Mouse (Mus musculus) ovary, adult 18-20 months (tissue): Measurements from ENCODE around the gene Pdzd2.
A peak's percentile ranks its signal among the peaks of the same experiment; 100 is the strongest.

Experiments used
- DNase-seq: peaks from one replicate; pipeline ENCODE4 v3.0.0; 2022; ENCODE audit warnings: low spot score, mixed read lengths

Pdzd2 gene

DNA sequence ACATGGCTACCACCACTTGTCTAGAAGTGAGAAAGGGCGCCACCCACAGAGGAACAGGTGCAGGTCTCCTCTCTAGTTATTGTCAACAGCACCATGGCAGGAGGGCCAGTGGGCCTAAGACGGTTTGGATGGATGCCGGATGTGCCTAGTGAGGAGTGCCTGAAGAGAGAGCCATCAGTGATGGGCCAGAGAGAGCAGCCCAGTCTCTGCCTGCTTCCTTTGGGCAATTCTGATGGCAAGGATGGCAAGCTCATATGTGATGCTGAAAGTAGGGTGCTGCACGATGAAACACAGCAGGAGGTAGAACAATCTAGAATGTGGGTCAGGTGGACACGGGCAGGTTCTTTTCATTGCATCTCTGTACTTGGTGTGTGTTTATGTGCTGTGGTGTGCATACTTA is 117.0 kb downstream of the Pdzd2 start:
- DNase-seq, result no peak

DNA sequence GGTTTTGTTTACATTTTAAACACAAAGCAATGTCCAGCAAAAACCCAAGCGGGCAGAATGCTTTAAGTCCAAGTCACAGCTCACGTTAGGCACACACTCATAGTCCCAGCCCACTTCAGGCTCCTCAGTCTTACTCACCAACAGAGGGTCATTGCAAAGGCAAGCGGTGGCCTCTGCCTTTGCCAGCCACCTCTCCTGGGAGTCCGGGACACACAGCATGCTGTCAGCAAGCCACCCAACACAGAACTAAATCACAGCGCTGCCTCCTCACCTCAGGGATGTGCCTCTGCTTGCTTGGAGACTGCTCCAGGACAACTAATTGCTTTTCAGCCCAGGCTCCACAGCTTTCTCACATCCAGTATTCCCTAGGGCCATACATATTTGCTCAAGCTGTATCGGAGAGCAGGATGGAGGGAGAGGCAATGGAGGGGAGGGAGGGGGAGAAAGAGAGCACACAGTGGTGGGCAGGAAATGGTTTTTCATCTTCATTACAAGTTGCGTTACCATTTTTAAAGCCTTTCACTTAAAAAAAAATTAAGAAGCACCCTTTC is 117.6 kb downstream of the Pdzd2 start:
- DNase-seq, result no peak

DNA sequence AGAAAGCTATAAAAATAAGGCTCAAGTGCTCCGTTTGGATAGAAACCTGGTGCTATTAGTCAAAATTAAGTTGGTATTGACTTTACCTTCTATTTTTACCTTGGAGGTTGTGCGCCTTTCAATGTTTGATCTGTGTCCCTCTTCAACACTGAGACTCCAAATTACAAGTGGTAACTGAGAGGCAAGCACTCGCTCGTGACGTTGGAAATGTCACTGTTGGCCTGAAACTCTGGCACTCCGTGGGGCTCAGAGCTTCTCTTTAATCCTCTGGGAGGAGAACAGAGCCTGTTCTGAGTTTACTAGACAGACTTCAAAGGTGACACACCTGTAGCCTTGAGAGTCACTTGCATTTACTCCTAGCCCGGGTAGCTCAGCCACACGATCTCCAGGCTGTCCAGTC is 120.5 kb downstream of the Pdzd2 start:
- DNase-seq, result no peak

DNA sequence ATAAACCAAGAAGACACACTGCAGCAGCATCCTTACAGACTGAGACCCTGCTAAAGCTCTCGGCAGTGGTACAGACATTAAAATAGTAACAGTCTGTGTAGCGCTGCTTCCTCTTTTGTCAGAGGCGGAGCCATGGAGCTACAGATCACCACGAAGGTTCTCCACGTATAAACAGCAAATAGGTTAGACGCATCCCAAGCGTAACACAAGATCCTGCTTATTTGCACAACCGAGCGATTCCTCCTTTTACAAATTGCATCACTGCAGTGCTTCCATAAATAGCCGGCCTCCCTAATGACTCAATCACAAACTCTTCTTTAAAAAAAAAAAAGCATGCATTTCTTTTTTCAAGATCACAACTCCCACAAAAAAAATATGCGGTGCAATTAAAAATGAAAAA is 122.1 kb downstream of the Pdzd2 start:
- no peak for DNase-seq

DNA sequence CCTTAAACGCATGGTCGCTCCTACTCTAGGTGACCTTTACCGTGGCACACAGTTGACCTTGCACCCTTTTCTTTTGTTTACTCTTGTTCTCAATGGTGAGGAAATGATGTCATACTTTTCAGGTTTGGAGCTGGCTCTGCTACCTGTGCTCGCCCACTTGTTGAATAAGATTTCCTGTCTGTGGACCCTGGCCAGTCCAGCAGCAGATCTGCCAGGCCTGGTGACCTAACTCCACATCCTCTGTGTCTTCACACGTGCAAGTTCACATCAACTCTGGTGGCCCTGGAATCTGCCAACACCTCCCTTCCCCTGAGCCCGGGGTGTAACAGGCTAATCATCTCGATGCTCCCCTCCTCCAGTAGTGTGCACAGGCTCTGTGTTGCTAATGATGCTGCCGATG is 122.5 kb downstream of the Pdzd2 start:
- no peak for DNase-seq

DNA sequence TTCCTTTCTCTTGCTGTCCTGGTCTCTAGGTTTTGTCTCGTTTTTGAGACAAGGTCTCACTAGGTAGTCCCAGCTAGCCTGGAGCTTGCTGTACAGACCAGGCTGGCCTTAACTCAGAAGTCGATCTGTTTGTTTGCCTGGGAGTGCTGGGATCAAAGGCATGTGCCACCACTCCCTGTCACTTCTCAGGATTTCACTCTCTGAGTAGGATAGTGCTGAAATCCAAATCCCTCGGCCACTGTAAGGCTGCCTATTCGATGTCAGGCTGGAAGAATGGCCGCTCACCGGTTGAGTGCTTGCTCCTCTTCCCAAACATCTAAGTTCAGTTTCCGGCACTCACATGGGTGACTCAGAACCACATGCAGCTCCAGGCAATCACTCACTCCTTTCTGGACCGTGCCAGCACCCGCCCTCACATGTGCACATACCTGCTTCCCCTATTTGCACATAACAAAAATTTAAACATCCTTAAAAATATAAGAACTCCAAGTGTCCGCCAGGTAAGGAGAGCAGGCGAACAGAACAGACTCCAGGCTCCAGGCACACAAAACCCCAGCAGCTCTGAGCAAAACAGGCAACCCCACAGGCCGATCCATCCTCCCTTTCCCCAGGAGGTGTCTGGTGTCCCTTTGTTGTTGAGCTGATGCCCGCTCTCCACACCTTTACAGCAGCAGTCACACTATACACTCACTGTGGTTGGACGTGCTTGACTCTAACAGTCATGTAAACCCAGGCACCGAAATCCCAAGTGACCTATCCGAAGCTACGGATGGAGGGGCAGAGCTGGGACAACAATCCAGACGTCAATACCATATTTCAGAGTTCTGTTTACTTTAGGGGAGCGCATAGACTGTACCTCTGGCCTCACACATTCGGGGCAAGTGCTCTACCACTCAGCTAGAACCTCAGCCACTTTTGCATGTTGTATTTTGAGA is 124.5 kb downstream of the Pdzd2 start:
- no peak for DNase-seq

DNA sequence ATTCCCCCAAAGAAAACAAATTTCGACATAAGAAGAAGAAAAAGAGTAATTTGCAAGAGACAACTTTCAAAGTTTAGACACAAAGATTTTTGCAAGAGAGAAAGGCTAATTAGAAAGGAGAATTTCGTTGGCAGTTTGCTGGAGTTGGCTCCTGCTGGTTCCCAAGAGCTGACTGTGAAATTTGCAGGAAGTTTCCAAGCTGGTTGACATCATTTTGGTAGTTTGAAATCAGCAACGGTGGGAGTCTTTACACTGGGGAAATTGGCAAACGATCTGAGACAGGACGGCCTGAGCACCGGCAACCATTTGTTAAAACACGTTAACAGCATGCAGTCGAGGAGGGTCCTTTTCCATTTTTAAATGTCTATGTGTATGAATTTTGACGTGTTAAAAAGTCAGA is 125.7 kb downstream of the Pdzd2 start:
- DNase-seq, result no peak

DNA sequence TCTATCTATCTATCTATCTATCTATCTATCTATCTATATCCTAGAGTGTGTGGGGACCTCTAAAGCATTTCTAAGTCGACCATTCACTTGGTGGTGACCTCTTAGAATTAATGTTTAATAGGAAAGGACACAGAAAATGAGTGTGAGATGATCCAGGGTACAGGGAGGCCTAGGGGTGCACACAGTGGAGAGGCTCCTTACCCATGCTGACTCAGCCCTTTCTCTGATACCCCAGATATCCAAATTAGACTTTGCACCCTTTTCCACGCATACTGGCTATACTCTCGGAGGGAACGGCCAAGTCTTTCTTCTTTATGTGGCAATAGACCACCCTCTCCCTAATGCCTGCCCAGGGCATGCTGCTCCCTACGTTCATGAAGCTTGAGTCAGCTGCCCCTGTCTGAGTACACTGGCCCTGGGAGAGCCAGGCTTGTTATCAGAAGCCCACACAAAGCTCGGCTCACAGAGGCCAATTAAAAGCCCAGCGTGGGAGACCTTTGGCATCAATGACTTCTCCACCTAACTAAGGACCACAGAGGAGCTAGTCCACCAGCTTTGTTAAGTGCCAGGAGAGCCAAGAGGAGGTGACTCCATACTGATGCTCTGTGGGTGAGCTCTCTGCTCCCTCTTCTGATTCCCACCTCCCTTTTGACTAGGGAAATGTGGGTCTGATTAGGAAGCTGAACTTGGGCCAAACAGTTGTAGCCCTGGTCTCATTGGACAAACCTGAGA is 126.6 kb downstream of the Pdzd2 start:
- DNase-seq, result no peak

DNA sequence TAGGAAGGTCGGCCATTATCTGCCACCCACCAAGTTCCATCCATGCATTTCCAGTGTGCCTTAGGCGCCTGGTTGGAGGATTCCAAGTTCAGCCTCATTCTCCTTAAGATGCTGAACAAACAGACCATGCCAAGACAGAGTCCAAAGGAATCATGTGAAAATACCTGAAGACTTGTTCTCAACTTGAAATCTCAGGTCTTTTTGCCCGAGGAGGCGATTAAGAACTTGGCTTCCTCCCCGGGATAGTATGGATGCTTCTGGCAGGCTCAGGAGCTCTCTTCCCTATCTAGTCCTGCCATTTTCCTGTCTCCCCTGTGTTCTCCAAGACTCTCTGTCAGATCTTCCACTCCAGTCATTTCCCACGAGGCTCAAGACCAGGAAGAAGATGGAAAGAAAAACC is 131.6 kb downstream of the Pdzd2 start:
- DNase-seq, result no peak

DNA sequence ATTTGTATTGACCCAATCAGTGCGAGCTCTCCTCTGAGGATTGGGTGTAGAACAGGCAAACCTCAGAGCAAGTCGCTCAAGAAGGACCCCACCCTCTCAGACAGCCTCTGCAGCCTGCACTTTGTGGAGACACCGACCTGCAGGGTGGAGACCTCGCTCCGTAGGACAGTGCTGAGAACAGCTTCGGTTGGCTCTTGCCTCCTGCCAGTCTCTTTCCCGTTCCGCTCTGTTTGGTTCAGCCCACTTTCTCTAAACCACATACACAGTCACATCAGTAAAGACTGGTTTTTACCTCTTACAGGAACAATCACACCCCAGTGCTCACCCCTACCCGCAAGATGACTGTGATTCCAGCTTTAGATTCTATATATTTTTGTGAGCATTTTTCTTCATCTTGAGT is 133.4 kb downstream of the Pdzd2 start:
- DNase-seq, result no peak

DNA sequence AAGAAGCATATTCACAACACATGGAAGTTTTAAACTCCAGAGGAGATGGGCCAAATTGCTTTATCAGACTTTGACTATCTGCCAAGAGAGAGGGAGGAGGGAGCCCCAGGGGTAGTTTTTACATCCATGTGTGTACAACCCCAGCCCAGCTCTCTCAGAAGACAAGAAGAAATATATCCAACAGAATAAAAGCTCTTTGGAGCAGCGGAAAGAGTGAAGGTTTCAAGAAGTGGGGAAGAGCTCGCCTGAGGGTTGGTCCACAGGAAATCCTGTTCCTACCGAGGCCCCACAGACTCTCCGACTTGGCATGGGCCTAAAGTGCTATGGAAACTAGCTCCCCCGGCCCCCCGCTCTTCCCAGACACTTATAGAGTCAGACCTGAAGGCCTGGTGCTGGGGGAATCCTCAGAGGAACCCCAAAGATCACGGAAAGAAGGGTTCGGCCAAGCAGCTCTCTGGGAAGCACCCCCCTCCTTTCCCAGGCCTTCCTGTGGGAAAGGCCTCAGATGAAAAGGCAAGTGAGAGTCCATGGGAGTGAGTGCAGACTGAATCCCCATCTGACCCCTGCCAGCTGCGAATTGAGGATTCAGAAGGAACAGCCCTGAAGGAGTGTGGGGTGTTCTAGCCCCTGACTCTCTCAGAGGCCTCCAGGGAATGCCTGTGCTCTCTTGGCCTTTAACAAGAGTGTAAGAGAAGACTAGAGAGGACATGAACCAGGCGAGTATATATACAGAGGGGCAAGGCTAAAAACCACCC is 134.3 kb downstream of the Pdzd2 start:
- DNase-seq, result no peak

DNA sequence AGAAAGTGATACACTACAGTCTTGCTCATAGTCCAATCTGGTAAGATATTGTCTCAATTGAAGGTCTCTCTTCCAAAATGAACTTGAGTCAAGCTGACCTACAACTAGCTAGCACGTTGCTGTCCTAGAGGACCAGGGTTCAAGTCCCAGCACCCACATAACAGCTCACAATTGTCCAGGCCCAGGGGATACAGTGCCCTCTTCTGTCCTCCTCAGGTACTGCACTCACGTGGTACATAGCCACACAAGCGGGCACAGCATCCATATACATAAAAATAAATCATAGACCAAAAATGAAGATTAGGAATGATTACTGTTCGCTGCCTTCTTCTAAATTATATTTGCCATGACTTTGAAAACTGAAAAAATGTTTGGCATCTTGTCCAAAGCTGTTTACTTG is 136.1 kb downstream of the Pdzd2 start:
- DNase-seq, result no peak

DNA sequence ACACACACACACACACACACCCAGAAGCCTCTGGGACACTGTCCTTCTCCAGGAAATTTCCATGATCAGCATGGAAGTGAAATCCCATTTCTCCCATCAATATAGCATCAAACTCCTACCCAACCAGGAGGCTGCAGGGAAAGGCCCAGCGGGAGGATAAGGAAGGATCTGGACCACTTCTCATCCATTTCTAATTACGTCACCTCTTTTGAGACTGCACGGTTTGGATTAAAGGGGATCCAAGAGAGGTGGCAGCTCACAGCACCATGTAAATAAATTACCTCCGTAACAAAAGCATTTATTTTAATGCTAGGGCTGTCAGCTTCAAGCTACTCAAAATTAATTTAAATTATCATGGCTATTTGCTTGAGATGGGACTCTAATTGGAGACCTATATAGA is 146.6 kb downstream of the Pdzd2 start:
- DNase-seq, result no peak

DNA sequence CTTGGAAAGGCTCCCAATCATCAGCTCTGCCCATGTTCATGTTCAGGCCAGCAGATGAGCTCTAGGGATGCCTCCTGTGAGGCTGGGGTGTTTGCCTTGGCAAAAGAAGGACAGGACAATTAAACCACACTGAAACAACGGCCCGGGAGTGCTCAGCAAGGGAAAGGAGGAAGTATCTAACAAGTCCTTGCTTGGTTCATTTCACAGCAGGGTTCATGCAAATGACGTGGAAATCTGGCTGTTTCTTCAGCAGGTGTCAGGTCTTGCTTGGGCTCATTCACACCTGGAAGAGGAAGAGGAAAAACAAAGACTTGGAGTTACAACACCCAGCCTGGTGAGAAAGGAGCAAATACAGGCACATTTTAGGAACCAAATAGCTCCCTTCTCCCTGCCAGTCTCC is 147.1 kb downstream of the Pdzd2 start:
- no peak for DNase-seq

DNA sequence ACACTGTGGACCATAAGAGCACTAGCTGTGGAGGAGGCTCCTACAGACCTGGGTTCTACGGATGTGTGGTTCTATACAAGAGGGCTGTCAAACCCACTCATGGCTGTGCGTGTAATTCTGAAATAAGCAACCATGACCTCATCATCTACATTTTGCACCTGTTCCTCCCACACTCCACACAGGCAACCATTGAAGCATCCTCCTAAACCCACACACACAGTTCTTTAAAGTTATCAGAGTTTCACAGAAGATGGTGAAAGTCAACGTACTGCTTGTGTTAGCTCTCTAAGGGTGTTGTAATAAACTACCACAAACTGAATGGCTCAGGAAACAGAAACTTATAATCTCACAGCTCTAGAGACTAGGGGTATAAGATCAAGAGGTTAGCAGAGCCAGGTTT is 151.1 kb downstream of the Pdzd2 start:
- DNase-seq, result no peak

DNA sequence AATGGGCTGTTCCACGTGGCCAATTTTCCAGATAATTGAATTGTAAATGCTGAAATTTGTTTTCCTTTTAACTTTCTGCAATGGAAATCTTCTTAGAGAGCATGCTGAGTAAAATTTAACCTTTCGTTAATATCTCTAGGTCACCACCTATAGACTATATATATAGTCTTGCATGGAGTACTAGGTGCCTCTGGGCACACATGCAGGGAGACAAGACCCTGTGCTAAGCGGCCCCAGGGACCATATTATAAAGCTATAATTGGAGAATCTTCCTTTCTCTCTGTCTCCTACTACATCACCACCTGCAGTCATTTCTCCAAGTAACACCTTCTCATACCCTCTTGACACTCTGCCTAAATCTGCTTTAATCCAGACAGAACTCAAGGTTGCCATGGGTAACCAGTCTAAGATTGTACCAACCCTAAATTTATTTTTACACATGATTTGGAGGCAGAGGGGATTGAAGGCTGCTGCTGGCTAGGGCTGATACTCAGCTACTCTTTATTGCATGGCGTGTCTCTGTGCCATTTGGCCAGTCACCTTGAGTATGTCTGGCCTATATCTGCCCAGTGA is 152.8 kb downstream of the Pdzd2 start:
- no peak for DNase-seq

DNA sequence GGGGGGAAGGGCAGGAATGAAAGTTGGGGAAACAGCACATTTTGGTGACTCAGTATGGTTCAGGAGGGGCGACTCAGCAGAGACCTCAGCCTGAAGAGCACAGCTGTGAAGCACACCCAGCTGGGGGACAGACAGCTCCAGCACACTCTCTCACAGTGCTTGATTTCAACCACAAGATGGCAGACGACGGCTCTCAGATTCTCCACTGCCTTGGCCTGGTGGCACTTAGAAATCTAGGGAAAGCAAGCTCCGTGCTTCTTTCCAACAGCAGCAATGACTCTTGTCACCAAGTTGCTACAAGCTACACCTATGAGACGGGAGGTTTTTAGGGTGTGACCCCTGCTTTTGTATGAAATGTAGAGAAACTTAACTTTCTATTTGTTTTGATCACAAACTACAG is 153.6 kb downstream of the Pdzd2 start:
- peak; percentile 31 for DNase-seq

DNA sequence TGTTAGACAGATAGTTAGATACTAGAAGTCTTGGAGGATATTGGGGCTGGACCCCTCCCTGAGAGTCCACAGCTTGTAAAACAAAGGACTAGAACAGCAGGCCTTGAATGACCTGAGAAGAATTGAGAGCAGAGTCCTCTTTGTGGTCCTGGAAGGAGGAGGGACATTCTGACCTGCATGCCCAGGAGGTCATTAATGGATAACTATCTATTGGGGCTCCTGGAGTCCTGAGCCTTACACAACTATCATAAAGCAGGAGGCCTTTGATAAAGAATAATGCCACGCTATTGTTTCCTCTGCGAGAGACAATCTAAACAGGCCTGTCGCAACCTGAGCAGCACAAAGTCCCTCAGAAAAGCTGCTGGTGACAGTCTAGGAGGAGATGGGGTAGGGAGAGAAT is 156.7 kb downstream of the Pdzd2 start:
- DNase-seq, result no peak

DNA sequence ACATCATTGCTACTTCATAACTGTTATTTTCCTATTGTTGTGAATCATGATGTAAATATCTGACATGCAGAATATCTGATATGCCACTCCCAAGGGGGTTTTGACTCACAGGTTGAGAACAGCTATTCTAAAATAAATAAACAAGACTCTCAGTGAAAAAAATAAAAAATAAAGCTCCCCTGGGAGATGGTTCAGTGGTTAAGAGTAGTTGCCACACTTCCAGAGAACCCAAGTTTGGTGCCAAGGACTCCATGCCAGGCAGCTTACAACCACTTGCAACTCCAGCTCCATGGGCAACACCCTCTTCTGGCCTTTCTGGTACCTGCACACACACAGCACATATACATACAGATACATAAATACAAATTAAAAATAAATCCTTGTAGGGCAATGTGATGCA is 157.3 kb downstream of the Pdzd2 start:
- DNase-seq, result no peak

DNA sequence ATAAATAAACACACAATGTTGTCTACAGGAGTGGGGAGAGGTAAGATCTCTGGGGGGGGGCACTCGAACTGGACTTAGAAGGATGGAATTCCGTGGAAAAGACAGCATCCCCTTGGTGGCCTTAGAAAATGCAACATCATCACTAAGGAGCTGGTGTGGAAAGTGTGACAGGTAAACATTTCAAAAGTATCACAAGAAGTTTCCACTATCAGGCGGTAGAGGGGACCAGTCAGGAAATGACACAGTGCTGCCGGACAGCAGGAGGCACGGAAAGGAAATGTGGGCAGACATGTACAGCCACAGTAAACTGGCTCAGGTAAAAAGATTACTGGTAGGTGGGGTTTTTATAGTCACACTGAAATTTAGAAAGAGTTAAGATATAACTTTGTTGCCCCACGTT is 160.5 kb downstream of the Pdzd2 start:
- DNase-seq, result no peak

DNA sequence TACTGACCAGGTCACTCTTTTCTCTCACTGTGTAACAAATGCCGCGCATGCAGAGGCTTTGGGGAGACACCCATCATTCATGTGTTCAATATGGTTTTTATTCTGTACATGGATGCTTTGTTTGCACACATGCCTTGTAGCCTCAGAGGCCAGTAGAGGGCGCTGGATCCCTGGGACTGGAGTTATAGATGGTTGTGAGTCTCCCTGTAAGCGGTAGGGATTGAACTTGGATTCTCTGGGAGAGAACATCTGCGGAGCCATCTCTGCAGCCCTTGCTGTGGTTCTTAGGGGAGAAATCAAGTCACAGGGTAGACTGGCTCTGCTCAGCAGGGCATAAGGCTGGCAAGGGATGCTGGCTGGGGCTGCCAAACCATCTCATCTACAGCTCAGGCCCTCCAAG is 161.4 kb downstream of the Pdzd2 start:
- no peak for DNase-seq

DNA sequence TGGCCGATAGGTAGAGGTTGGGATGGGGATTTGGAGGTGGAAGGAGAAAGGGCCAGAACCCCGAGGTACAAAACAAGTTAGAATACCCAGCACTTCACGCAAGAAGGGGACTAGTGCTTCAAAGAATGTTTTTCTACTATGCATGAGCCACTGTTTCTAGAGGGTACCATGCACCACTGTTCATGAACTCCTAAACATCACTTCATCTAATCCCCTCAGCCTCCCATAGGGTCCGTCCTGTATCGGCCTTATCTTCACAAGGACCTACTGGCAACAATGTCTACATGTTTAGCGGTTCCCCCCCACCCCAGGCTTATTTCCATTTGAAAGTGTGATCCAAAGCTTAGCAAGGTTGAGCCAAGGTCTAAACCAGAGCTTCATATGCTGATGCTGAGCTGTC is 162.0 kb downstream of the Pdzd2 start:
- DNase-seq, result no peak
